Comparison of ENCODE assay signal across 8 mouse cellular contexts in the genomic region with DNA sequence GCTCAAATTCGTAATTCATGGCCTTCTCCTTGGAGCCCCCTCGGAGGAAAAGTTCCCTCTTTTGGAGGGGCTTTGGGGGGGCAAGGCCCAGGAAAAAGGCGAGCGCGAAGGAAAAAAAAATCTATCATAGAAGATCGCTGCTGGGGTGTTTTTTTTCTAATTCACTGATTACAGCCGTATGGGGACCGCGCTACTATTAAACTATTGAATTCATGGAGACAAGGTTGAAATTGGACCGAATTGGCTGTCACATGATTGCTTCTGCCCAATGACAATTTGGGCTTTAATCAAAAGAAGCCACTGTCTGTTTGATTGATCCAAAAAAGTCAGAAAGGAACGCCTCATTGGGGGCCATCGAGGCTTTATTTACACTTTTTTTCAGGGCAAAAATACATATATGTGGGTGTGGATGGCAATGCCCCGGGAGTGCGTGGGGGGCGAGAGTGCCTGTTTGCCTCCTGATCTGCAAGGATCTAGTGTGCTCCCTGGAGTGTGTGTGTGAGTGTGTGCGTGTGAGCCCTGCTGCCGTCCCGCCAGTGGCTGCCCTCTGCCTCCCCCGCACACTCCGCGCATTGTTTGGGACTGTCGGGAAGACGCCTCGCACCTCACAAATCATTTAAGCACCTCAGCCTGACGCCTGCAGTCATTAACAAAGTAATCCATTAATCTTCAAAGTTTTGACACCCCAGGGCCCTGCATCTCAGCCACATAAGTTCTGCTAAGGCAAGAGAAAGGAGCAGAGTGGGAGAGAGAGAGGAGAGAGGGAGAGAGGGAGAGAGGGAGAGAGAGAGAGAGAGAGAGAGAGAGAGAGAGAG. TPM values are rescaled to one million over a fixed set of nuclear protein-coding genes. Genes with fewer than 3 reads are reported as not detected.
DNase-seq lines count a peak whose midpoint lies in the region; ATAC-seq lines count a peak whose summit lies in the region.

A gene (minus strand): TSS at position 206 of the 815 bp plus-strand sequence.

- 10% methylated on average over 25 of the region's 25 CpGs for WGBS in intestine, embryonic 14.5 days
- WGBS in lung, embryonic 16.5 days = under 1% methylated on average over 25 of the region's 25 CpGs

- peaks cover 38% of the 10 kb centered on the region for H3K4me1 ChIP-seq in intestine, embryonic 14.5 days (replicated peaks; ENCODE audit: control insufficient read depth, insufficient read depth, low read length)
- H3K4me1 ChIP-seq in lung, embryonic 16.5 days (replicated peaks; ENCODE audit: control insufficient read depth, insufficient read depth, low read length) = peaks cover 7% of the 10 kb centered on the region

- DNase-seq in heart, adult 11 months = peak; percentile 89
- no peak for DNase-seq in heart, postnatal 14 days
- DNase-seq in adrenal gland, postnatal 14 days = peak; percentile 57
- DNase-seq in intestine, embryonic 14.5 days (ENCODE audit: low spot score) = peak; percentile 82
- no peak for DNase-seq in thymus, postnatal 10 days (ENCODE audit: low spot score in 2 of 2)
- DNase-seq in urinary bladder, adult 2 months (ENCODE audit: low spot score) = no peak
- no peak for DNase-seq in thymus, postnatal 14 days

- peak within 1 kb of the TSS; percentile 70 for H3K4me2 ChIP-seq in intestine, embryonic 14.5 days (ENCODE audit: low read length)
- peak within 1 kb of the TSS; percentile 96 for H3K4me2 ChIP-seq in lung, embryonic 16.5 days (ENCODE audit: low read depth, low read length)

- intact Hi-C loops in heart, postnatal 14 days (cut with DNase I) = loop anchor here (5.0 kb wide), 2 partner anchors 158 to 983 kb away; no protein-coding TSS in a partner anchor

- H3K9me3 ChIP-seq in intestine, embryonic 14.5 days (ENCODE audit: control insufficient read depth, low read length) = no peaks in the 10 kb centered on the region
- H3K9me3 ChIP-seq in lung, embryonic 16.5 days (ENCODE audit: control insufficient read depth, low read length) = no peaks in the 10 kb centered on the region

- H3K4me3 ChIP-seq in intestine, embryonic 14.5 days (ENCODE audit: low read depth, low read length) = peak within 1 kb of the TSS; percentile 59
- H3K4me3 ChIP-seq in lung, embryonic 16.5 days (ENCODE audit: low read length) = peak within 1 kb of the TSS; percentile 58

- peaks cover 4% of the 10 kb centered on the region; the same call in 1 of the 2 replicates for H3K36me3 ChIP-seq in intestine, embryonic 14.5 days (ENCODE audit: control insufficient read depth, insufficient read depth, low read length)
- H3K36me3 ChIP-seq in lung, embryonic 16.5 days (ENCODE audit: control insufficient read depth, insufficient read depth, low read length) = no peaks in the 10 kb centered on the region

- peak within 1 kb of the TSS; percentile 87 for H3K9ac ChIP-seq in intestine, embryonic 14.5 days (ENCODE audit: low read length)
- peak within 1 kb of the TSS; percentile 80 for H3K9ac ChIP-seq in lung, embryonic 16.5 days (ENCODE audit: low read length)

- 0 out of 2 replicates have a peak, but pooled peaks cover 8% of the 10 kb centered on the region for H3K27me3 ChIP-seq in intestine, embryonic 14.5 days (replicated peaks; ENCODE audit: control insufficient read depth, insufficient read depth, low read length)
- peaks cover 20% of the 10 kb centered on the region for H3K27me3 ChIP-seq in lung, embryonic 16.5 days (ENCODE audit: control insufficient read depth, insufficient read depth, low read depth, low read length)

- H3K27ac ChIP-seq in intestine, embryonic 14.5 days (ENCODE audit: low read depth) = peak within 1 kb of the TSS; percentile 95
- peak within 1 kb of the TSS; percentile 96 for H3K27ac ChIP-seq in lung, embryonic 16.5 days (ENCODE audit: low read length)

- no peak for ATAC-seq in intestine, embryonic 14.5 days (replicated peaks; ENCODE audit: low FRiP score, low TSS enrichment, low read depth)
- ATAC-seq in lung, embryonic 16.5 days (ENCODE audit: low read depth) = peak; percentile 55

RNA-seq across cellular contexts. Expression of the gene that starts here (rescaled TPM):
- total RNA-seq in heart, postnatal 14 days (2021) = under 1 TPM; 0.24 to 0.76 TPM
- 3.3 and 3.8 TPM in 2 replicates for total RNA-seq in adrenal gland, postnatal 14 days (2021)
- 10.1 and 10.8 TPM in 2 replicates for polyA plus RNA-seq in intestine, embryonic 14.5 days (2014; fragmentation: Nextera tagmentation; extraction: Ambion mirVana)
- polyA plus RNA-seq in lung, embryonic 16.5 days (2015; fragmentation: Nextera tagmentation; extraction: Ambion mirVana) = 9.5 and 10.2 TPM in 2 replicates
- polyA plus RNA-seq in urinary bladder, adult 2 months (2012; rRNA removed) = 1.3 and 1.9 TPM in 2 replicates

Comparison
In these comparisons a context has a peak if more than half of its experiments do, and no peak if none do; other contexts are left out.
1. DNase-seq: peak in heart, adult 11 months (single experiment), adrenal gland, postnatal 14 days (single experiment) and intestine, embryonic 14.5 days (single experiment); none in heart, postnatal 14 days (0 of 2), thymus, postnatal 10 days (0 of 2), urinary bladder, adult 2 months (single experiment) and thymus, postnatal 14 days (single experiment).